Mouse (Mus musculus) cortical plate, adult 2 months (tissue): Measurements from ENCODE around the gene Ndrg3.

ENCODE experiments used
- CTCF ChIP-seq: fragments of 200-500 bp; IDR thresholded peaks from 2 replicates; pipeline ENCODE4 v1.5.1; 2011; ENCODE audit warnings: mild to moderate bottlenecking, control low read depth, low read length; ENCODE audit not compliant: insufficient read depth; ENCODE audit errors: extremely low read depth
- POLR2A ChIP-seq: fragments of 200-500 bp; IDR thresholded peaks from 2 replicates; pipeline ENCODE4 v1.6.1; 2011; ENCODE audit warnings: mild to moderate bottlenecking, low read length, control low read depth; ENCODE audit not compliant: insufficient read depth; ENCODE audit errors: extremely low read depth

DNA sequence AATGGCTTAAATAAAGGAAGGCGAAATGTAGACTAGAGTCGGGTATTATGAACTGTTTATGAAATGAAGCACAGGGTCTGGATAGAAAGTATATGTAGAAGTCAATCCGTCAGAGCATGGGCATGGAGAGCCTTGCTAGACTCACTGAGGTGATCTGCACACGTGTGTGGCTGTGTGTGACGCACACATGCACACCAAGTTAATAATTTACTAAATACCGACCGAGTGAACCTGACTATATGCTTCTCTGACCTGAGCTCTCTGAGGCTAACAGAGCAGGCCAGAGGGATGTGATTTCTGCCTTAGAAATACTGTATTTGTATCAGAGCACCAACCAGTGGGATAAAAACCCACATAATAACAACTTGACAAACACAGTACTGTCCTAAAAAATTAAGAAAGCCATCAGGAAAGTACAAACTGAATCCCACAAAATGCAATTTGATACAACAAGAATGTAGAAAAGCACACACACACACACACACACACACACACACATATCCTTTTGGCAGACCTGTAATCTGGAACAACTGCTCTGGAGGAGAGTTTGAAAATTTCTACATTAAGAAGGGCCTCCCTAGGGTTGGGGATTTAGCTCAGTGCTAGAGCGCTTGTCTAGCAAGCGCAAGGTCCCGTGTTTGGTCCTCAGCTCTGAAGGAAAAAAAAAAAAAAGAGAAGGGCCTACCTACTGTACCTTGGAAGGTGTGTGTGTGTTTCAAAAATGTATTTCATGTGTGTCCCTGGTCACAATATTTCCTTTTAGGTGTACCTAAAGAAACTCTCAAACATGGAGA lies 40.4 kb downstream of the Ndrg3 start:
- TF ChIP-seq CTCF (no peak), POLR2A (no peak)
